Mouse (Mus musculus) ES-CJ7 (cell line): ENCODE data around the gene Stap2.

ENCODE experiments used
- DNase-seq: peaks from one replicate; pipeline ENCODE4 v3.0.0; 2011; ENCODE audit warnings: low read depth, low spot score

Gene Stap2

DNA sequence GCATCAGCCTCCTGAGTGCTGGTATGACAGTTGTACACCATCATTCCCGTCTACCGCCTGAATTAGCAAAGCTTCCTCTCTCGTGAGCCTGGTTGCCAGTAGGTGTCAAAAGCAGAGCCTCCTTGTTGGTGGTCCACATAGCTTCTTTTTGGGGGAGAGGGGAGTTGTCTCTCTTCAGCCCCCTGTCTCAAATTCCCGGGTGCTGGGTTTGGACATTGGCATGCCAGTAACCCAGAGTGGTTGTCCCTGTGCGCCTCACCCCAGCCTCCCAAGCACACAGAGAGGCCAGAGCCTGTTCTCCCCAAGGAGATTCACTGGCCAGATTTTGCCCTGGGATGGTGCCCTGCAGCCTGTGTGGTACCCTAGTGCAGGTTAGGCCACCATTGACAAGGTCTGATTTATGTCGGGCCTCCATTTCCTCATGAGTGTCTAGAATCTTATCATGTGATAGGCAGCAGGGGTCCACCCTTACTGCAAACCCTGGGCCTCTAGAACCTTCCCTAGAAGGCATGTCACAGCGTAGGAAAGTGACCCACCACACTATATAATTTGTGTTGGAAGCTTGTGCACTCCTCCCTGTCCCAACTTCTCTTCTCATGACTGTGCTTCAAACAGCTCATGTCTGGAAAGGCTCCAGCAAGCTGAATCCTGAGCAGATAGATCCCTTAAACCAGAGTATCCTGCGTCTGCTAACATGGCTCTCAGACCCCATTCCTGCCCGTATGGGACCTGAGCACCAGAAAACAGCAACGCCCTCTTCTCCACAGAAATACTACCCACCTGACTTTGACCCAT lies 45.2 kb downstream of the Stap2 start:
- no peak for DNase-seq

DNA sequence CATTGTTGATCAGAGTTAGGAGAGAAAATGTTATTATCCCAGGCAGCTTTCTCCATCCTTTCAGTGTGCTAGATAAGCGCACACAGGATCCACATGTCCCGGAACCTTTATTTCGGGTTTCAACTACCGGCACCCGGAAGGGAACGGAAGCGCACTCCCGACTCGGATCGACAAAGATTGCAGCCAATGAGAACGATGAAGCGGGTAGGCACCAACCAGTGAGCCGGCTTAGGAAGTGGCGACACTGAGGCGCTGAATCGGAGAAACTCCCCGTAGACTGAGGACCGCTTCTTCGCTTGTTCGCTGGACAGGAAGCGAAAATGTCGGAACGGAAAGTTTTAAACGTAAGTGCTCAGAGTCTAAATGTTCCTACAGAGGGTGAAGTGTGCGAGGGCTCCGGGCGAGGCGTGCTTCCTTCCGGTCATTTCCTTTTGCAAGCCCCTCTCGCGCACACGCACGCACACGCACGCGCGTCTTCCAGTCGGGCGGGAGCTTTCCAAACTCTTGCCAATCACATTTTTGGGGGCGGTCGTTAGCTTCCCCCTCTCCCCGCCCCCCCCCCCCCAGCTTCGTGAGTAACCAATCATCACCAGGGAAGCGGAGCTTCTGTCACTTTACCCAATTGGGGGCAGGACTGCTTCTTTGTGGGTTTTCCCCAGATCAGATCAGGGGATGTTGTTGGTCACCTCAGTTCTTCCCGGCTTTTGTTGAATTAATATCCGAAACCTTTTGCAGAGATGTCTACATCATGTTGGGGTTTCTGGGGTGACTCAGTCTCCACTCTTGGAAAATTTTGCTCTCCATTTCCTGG lies 46.3 kb downstream of the Stap2 start, which contains the start of gene Yju2:
Yju2 (plus strand) TSS at position 182 of the 811 bp plus-strand sequence.
- DNase-seq, result peak; percentile 97

DNA sequence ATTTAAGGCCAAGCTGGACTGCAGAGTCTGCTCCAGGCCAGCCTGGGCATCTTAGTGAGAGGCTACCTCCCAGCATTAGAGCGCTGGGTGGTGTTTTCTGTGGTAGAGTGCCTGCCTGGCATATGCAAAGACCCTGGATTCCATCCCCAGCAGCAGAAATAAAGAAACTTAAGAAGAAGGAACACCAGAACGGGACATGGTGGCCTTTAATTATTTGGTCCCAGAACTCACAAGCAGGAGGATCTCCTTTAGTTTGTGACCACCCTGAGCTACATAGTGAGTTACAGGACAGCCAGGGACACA lies 46.8 kb downstream of the Stap2 start:
- no peak for DNase-seq

DNA sequence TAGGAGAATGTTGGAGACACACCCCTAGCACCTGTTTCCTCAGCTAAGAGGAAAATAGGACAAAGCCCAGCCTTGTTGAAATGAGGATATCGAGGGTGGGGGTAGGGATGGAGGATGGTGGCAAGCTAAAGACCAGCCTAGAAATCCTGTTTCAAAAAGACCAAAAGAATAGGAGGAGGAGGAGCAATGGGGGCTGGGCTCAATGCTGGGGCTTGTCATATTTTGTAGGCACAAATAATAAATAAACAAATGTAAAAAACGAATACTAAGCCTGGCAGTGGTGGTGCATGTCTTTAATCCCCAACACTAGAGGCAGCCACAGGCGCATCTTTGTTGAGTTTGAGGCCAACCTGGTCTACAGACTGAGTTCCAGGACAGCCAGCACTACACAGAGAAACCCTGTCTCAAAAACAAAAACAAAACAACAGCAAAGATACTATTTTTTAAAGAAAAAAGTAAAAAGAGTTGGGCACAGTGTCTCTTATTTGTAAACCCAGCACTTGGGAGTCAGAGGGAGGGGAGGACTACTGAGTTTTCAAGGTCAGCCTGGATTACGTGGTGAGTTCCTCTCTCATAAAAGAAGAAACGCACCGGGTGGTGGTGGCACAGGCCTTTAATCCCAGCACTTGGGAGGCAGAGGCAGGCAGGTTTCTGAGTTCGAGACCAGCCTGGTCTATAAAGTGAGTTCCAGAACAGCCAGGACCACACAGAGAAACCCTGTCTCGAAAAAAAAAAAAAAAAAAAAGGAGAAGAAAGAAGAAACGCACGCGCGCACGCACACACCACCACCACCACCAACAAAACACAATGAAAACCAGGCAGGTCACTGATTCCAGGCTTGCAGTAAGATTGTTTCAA lies 47.4 kb downstream of the Stap2 start:
- no peak for DNase-seq

- DNase-seq, result peak; percentile 73
Measured at GRCm38 (mm10) chr17:55957168-55957567, 48.2 kb downstream of the Stap2 start.

- DNase-seq, result no peak
Measured at GRCm38 (mm10) chr17:55956591-55956990, 48.8 kb downstream of the Stap2 start.

DNA sequence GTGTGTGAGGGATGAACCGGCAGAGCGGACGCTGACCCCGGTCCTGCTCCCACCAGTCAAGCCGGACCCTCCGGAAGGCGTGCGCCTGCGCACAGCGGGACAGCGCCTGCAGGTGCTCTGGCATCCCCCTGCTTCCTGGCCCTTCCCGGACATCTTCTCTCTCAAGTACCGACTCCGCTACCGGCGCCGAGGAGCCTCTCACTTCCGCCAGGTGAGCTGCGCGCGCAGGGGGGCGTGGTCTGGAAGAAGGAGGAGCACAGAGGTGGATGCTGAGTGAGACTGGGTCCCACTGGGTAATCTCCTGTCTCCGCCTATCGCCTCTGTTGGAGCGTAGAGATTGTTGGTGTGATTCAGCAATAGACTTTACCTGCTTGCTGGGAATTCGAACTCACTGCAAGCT lies 49.3 kb downstream of the Stap2 start:
- DNase-seq, result peak; percentile 97

- peak; percentile 64 for DNase-seq
Measured at GRCm38 (mm10) chr17:55954229-55954628, 51.2 kb downstream of the Stap2 start.

- no peak for DNase-seq
Measured at GRCm38 (mm10) chr17:55953751-55954150, 51.6 kb downstream of the Stap2 start.

GRCm38 (mm10) chr17:55952447-55953027 lies 52.8 kb downstream of the Stap2 start, which contains the start of gene Ebi3:
Gene Ebi3, plus strand, starts transcription at chr17:55952640.
- no peak for DNase-seq

GRCm38 (mm10) chr17:55952041-55952440 lies 53.3 kb downstream of the Stap2 start:
- peak; percentile 79 for DNase-seq

DNA sequence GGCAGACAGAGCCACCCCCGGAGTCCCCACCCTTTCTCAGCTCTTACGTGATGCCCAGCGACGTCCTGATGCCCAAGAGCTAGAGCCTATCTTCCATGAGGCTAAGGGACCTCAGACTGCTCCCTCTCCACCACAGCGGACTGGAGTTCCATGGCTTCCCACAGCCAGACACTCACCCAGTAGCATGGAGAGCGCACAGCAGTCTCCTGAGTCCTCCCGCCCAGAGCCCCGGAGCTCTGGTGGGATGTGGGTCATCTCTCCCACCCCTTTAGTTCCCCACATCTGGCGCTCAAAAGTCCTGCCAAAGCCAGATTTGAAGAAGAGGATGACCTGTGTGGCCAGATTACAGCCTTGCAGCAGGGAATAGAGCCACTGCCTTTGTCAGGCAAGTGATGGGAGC lies 54.8 kb downstream of the Stap2 start:
- no peak for DNase-seq

DNA sequence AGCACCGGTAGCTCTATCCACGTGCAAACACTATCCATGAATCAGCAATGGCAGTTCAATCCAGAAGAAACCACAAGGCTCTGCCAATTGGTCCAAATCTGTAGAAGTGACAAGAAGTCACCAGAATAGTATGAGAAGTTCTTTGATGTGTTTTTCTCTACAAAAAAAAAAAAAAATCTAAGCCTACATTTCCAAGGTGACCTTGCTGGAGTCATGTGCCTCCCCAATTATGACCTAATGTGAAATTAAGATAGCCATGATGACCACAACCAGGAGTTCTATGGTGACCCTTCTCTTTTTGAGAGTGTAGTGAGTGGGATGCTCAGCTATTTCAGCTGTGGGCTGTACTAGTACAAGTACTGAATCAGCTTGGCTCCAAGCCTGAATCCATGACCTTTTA lies 56.0 kb downstream of the Stap2 start, which contains the start of gene Zfp119b:
Zfp119b (minus strand) TSS at position 101 of the 400 bp plus-strand sequence.
- DNase-seq, result no peak

DNA sequence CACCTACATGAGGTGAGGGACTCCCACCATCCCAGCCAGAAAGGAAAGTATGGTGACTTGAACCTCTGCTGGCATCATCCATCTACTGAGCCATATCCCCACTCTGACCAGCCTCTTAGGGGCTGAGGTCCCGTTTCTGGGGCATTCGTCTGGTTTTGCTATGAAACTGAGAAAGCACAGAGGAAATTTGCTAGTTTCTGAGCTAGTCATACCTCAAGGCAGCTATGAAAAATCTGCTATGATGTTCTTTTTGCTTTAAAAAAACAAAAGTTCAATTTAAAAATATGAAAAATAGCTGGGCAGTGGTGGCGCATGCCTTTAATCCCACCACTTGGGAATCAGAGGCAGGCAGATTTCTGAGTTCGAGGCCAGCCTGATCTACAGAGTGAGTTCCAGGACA lies 56.7 kb downstream of the Stap2 start:
- DNase-seq, result no peak
